Mouse (Mus musculus) hindbrain, embryonic 11.5 days (tissue): ENCODE measurements around the gene Tmprss11f. TPM values are rescaled to one million over a fixed set of nuclear protein-coding genes. Genes with fewer than 3 reads are reported as not detected.
"Not testable (repeated sequence)": the region's sequence is repeated elsewhere in the genome, so short reads cannot be mapped to it uniquely, and the experiment has no call there.

Experiments used
- ATAC-seq: fragments of 200-750 bp; cut with Nextera tagmentation; 2 replicates; pipeline ENCODE4 v1.8.0; 2017; ENCODE audit warnings: mild to moderate bottlenecking, moderate TSS enrichment, moderate library complexity; ENCODE audit not compliant: low FRiP score
- DNase-seq: peaks from one replicate; pipeline ENCODE4 v3.0.0-alpha.2; 2015; ENCODE audit warnings: low spot score
- H3K27ac ChIP-seq: fragments of 300-500 bp; sonication (generic); 2 replicates; pipeline ENCODE4 v1.5.1; 2014; ENCODE audit warnings: mild to moderate bottlenecking, low read depth, low read length
- H3K27me3 ChIP-seq: fragments of 300-500 bp; sonication (generic); 2 replicates; pipeline ENCODE4 v1.6.1; 2014; ENCODE audit warnings: mild to moderate bottlenecking, low read length, moderate library complexity, mixed read lengths; ENCODE audit not compliant: control insufficient read depth, insufficient read depth
- H3K36me3 ChIP-seq: fragments of 300-500 bp; sonication (generic); 2 replicates; pipeline ENCODE4 v1.6.1; 2014; ENCODE audit warnings: mild to moderate bottlenecking, low read length, moderate library complexity, mixed read lengths; ENCODE audit not compliant: control insufficient read depth, insufficient read depth
- H3K4me1 ChIP-seq: fragments of 300-500 bp; sonication (generic); replicated peaks from 2 replicates; pipeline ENCODE4 v1.6.1; 2014; ENCODE audit warnings: low read length, mixed read lengths; ENCODE audit not compliant: control insufficient read depth, insufficient read depth
- H3K4me2 ChIP-seq: fragments of 300-500 bp; sonication (generic); replicated peaks from 2 replicates; pipeline ENCODE4 v1.6.1; 2014; ENCODE audit warnings: mild to moderate bottlenecking, low read depth, low read length
- H3K4me3 ChIP-seq: fragments of 300-500 bp; sonication (generic); 2 replicates; pipeline ENCODE4 v1.5.1; 2014; ENCODE audit warnings: low read depth, low read length
- H3K9ac ChIP-seq: fragments of 300-500 bp; sonication (generic); 2 replicates; pipeline ENCODE4 v1.6.1; 2014; ENCODE audit warnings: low read depth, low read length
- H3K9me3 ChIP-seq: fragments of 300-500 bp; sonication (generic); 2 replicates; pipeline ENCODE4 v1.6.1; 2016; ENCODE audit warnings: low read length; ENCODE audit not compliant: control insufficient read depth
- WGBS: fragments of 180-500 bp; shearing (Covaris S2); extraction: QIAGEN DNeasy Blood & Tissue Kit; methylation state at CpG from one replicate; pipeline ENCODE4 v1.1.7; 2014; 5-methylcytosine and 5-hydroxymethylcytosine counted together
- polyA plus RNA-seq: library from polyadenylated mRNA; unstranded; fragments of >200 nt; fragmentation: Nextera tagmentation; extraction: Ambion mirVana; gene quantifications from 2 replicates; pipeline ENCODE4 v1.2.1, GENCODE M21; 2014

Tmprss11f gene
- polyA plus RNA-seq, result not detected in 2 replicates

DNA sequence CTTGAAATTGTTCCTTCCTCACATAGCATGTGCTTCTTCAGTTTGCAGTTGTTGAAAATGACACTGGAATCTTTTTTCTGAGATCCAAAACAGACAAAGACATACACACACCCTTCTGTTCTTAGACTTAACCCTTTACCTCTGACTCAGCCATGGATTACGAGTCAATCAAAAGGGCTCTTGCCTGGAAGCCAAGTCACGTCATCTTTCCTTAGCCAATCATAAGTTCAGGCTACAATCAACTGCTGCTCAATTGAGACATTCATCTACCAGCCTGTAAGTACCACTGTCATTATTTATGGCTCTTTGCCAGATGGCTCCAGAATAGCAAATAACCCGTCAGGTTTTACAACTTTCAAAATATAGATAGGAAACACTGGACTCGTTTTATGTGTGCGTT is at the start of gene Tmprss11f:
Tmprss11f (minus strand) TSS at position 101 of the 400 bp plus-strand sequence.
- H3K27me3 ChIP-seq, result no peaks in the 10 kb centered on the region
- WGBS, result 85% methylated on average over 5 of the region's 5 CpGs
- H3K9ac ChIP-seq, result no peak within 1 kb of the TSS
- H3K4me2 ChIP-seq, result no peak within 1 kb of the TSS
- no peaks in the 10 kb centered on the region for H3K9me3 ChIP-seq
- H3K4me1 ChIP-seq, result no peaks in the 10 kb centered on the region
- ATAC-seq (no peak), DNase-seq (no peak)
- H3K27ac ChIP-seq, result no peak within 1 kb of the TSS
- no peaks in the 10 kb centered on the region for H3K36me3 ChIP-seq
- H3K4me3 ChIP-seq, result no peak within 1 kb of the TSS

DNA sequence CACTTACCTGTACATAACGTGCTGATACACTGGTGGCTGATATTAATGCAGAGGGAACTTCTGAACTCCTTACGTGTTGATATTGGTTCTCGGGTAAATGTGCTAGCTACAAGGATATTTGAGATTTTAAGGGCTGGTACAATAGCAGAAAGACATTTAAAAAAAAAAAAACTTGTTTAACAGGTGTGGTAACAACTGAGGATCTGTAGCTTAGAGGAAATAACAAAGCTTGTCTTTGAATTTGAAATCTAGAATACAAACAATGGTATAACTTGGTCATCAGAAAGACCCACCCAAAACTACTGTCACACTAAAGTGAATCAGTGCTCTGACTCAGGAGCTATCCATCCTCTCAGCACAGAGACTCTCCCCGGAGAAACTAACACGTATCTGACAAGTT is 44.0 kb upstream of the Tmprss11f start, which contains the start of gene Tmprss11b:
Tmprss11b (minus strand) TSS at position 101 of the 400 bp plus-strand sequence.
- no peak for DNase-seq
- Histone ChIP-seq H3K4me1 (no peaks in the 10 kb centered on the region), H3K4me2 (no peak within 1 kb of the TSS), H3K4me3 (no peak within 1 kb of the TSS), H3K9me3 (no peaks in the 10 kb centered on the region), H3K27ac (no peak within 1 kb of the TSS), H3K36me3 (no peaks in the 10 kb centered on the region), H3K9ac (no peak within 1 kb of the TSS), H3K27me3 (no peaks in the 10 kb centered on the region)
- 80% methylated on average over 5 of the region's 5 CpGs for WGBS
- no peak for ATAC-seq

DNA sequence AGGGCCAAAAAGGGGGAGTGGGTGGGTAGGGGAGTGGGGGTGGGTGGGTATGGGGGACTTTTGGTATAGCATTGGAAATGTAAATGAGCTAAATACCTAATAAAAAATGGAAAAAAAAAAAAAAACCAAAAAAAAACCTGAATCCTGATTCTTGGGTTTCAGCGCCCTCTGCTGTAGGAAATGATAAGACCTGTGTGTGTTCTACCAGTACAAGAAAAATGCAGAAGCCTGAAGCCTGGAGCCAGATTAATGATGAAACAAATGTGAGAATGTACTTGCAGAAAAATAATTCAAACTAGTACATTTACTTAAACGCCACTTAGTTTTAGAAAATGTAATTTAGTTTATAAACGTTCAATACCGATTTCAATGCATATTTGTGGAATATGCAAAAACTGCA is 17.0 kb upstream of the Tmprss11f start:
- H3K9me3 ChIP-seq, H3K4me2 ChIP-seq, H3K4me1 ChIP-seq, H3K36me3 ChIP-seq, H3K27me3 ChIP-seq, H3K4me3 ChIP-seq, ATAC-seq, H3K27ac ChIP-seq, H3K9ac ChIP-seq: not testable (repeated sequence)
- WGBS, result 23% methylated on average over 4 of the region's 4 CpGs
- peak; percentile 48 for DNase-seq

DNA sequence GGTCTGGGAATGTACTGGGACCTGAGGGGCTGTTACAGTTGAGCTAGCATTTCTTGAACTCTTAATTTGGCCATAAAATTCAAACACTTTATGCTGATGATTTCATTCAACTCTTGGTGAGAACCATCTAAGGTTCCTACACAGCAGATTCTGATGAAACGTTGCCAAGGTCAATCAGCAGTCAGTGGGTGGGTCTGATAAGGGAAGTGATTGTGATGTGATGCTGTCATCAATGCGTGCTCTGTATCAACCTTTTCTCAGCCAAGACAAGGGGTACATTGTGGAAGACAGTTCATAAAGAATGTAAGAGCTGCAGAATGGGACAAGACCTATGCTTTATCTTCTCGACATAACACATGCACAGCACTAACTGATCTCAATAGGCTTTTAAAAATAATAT is 8.6 kb upstream of the Tmprss11f start:
- Histone ChIP-seq H3K4me3 (no peak overlapping the region), H3K36me3 (no peaks in the 10 kb centered on the region), H3K9ac (no peak overlapping the region), H3K27me3 (no peaks in the 10 kb centered on the region), H3K4me1 (no peaks in the 10 kb centered on the region), H3K9me3 (no peaks in the 10 kb centered on the region), H3K27ac (no peak overlapping the region), H3K4me2 (no peak overlapping the region)
- no peak for DNase-seq
- whole genome bisulfite sequencing, result 75% methylated on average over 3 of the region's 3 CpGs
- no peak for ATAC-seq

DNA sequence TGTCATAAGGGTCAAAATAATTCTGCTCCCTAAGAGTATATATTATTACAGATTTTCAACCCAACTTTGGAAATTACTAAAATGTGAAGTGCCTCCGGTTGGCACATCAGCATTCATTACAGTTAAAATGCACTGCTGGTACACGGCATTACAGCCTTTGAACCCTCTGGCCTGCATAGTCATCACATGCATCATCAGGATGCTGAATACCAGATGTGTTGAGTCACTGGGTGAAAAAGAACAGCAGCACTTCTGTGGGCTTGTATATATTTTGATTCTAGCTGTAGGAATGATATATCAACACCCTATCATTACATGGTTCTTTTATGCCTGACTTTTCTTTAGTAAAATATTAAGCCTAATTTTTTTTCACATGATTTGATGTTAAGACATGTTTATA is 1.5 kb downstream of the Tmprss11f start:
- no peak overlapping the region for H3K9ac ChIP-seq
- no peaks in the 10 kb centered on the region for H3K27me3 ChIP-seq
- no peaks in the 10 kb centered on the region for H3K9me3 ChIP-seq
- no peak overlapping the region for H3K4me2 ChIP-seq
- H3K4me1 ChIP-seq, result no peaks in the 10 kb centered on the region
- ATAC-seq (no peak), DNase-seq (no peak)
- H3K27ac ChIP-seq, result no peak overlapping the region
- no peaks in the 10 kb centered on the region for H3K36me3 ChIP-seq
- 81% methylated on average over 2 of the region's 2 CpGs for WGBS
- H3K4me3 ChIP-seq, result no peak overlapping the region

DNA sequence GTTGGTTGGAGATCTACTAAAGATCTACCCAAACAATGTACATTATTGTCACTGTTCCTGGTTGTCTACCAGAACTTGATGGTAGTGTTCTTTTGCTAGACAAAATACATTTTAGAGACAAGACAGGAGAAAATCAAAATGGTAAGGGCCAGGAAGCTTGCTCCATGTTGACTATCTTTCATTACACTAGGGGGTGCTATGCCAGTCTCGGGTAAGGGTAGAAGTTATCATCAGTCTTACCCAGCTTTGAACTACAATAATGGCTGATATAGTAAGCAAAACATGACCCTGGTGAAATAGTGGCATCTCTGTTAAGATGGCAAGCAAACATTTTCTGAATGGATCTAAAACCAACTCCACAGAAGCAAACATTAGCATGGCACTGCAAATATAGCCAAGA is 10.4 kb downstream of the Tmprss11f start:
- Histone ChIP-seq H3K4me1 (no peaks in the 10 kb centered on the region), H3K27me3 (no peaks in the 10 kb centered on the region), H3K36me3 (no peaks in the 10 kb centered on the region), H3K27ac (no peak overlapping the region), H3K9ac (no peak overlapping the region), H3K4me3 (no peak overlapping the region), H3K9me3 (no peaks in the 10 kb centered on the region), H3K4me2 (no peak overlapping the region)
- no peak for ATAC-seq
- 67% methylated on average over 1 of the region's 1 CpGs for whole genome bisulfite sequencing
- DNase-seq, result no peak

DNA sequence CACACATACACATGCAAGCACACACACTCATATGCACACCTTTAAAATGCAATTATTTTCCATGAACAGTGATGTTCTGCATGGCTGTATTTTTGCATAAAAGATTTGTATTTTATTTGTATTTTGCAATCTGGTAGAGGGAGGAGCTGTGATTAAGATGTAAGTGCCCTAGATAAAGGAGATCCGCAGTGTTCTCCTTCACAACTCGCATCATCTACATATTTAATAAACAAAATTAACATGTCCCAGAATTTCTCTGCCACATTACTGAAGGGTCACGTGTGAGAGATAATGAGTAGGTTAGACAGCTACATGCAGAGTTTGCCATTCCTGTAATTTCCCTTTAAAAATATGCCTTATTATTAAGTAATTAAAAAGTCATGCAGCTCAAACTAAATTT is 46.3 kb downstream of the Tmprss11f start:
- Histone ChIP-seq H3K4me1 (no peaks in the 10 kb centered on the region), H3K4me3 (no peak overlapping the region), H3K9me3 (no peaks in the 10 kb centered on the region), H3K9ac (no peak overlapping the region), H3K4me2 (no peak overlapping the region), H3K27ac (no peak overlapping the region), H3K36me3 (no peaks in the 10 kb centered on the region), H3K27me3 (no peaks in the 10 kb centered on the region)
- 89% methylated on average over 3 of the region's 3 CpGs for whole genome bisulfite sequencing
- ATAC-seq, result no peak
- no peak for DNase-seq

DNA sequence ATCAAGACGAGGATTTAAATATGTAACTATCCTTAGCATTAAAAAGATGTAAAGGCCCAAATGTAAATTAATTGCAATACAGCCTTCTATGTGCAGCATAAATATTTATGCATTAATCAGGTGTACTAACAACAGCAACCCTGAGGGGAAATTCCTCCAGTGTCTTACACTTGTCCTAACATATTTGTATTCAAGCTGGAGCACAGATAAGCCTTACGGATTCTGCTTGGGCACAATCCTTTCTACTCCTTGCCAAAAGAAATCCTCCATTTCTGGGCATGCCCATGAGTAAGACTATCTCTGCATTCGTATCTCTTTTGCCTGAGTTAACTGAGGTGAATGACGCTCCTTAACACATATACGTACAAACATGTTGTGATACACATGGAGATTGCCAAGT is 49.6 kb downstream of the Tmprss11f start:
- WGBS, result 93% methylated on average over 5 of the region's 5 CpGs
- H3K4me2 ChIP-seq, result no peak overlapping the region
- ATAC-seq, result no peak
- H3K9me3 ChIP-seq, result no peaks in the 10 kb centered on the region
- H3K9ac ChIP-seq, result no peak overlapping the region
- DNase-seq, result no peak
- no peaks in the 10 kb centered on the region for H3K4me1 ChIP-seq
- no peak overlapping the region for H3K4me3 ChIP-seq
- H3K36me3 ChIP-seq, result no peaks in the 10 kb centered on the region
- H3K27me3 ChIP-seq, result no peaks in the 10 kb centered on the region
- no peak overlapping the region for H3K27ac ChIP-seq

DNA sequence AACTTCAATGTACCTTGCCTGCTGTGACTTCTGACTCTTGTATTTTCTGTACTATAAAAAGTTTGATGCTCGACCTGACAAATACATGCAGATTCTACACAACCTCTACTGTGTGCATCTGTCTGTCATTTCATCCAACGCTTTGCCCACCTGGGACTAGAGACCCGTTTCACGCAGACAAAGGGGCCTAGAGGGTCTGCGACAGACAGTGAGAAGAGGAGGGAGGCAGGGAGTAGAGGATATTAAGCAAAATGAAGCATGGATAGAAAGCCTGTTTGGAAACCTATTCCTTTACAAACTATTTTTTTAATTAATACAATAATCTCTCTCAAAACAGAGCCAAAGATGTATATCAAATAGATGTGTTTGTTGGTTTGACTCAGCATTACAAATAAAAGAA is 50.2 kb downstream of the Tmprss11f start:
- Histone ChIP-seq H3K27ac (no peak overlapping the region), H3K27me3 (no peaks in the 10 kb centered on the region), H3K4me2 (no peak overlapping the region), H3K4me1 (no peaks in the 10 kb centered on the region), H3K4me3 (no peak overlapping the region), H3K9ac (no peak overlapping the region), H3K36me3 (no peaks in the 10 kb centered on the region), H3K9me3 (no peaks in the 10 kb centered on the region)
- no peak for ATAC-seq
- WGBS, result 76% methylated on average over 5 of the region's 5 CpGs
- no peak for DNase-seq
